8 mouse cellular contexts compared by ENCODE assay signal in genomic region chr13:84758568-84758900, GRCm38 (mm10).
A peak's percentile ranks its signal among the peaks of the same experiment; 100 is the strongest.
DNase-seq lines count a peak whose midpoint lies in the region; ATAC-seq and TF ChIP-seq lines count a peak whose summit lies in the region.

No protein-coding gene starts in this region.

- peaks cover 15% of the 10 kb centered on the region for H3K4me1 ChIP-seq in forebrain, postnatal 0 days (ENCODE audit: insufficient read depth)
- peaks cover 9% of the 10 kb centered on the region for H3K4me1 ChIP-seq in hindbrain, embryonic 14.5 days (replicated peaks; ENCODE audit: control insufficient read depth, insufficient read depth, low read length)

- peak; percentile 96 for ATAC-seq in forebrain, postnatal 0 days
- peak; percentile 97 for ATAC-seq in hindbrain, embryonic 14.5 days (ENCODE audit: low FRiP score)
- ATAC-seq in erythroblast, adult 5-6 weeks (replicated peaks; ENCODE audit: low FRiP score, poor library complexity, severe bottlenecking) = no peak

- no peaks in the 10 kb centered on the region for H3K27me3 ChIP-seq in forebrain, postnatal 0 days (ENCODE audit: insufficient read depth, low read length)
- no peaks in the 10 kb centered on the region for H3K27me3 ChIP-seq in hindbrain, embryonic 14.5 days (ENCODE audit: control insufficient read depth, insufficient read depth, low read length)

- no peaks in the 10 kb centered on the region for H3K9me3 ChIP-seq in forebrain, postnatal 0 days (ENCODE audit: low read length)
- no peaks in the 10 kb centered on the region for H3K9me3 ChIP-seq in hindbrain, embryonic 14.5 days (ENCODE audit: control insufficient read depth, low read length)

- no peaks in the 10 kb centered on the region for H3K36me3 ChIP-seq in forebrain, postnatal 0 days (ENCODE audit: insufficient read depth)
- no peaks in the 10 kb centered on the region for H3K36me3 ChIP-seq in hindbrain, embryonic 14.5 days (replicated peaks; ENCODE audit: control insufficient read depth, insufficient read depth)

- H3K4me2 ChIP-seq in forebrain, postnatal 0 days (ENCODE audit: low read depth) = peak overlapping the region; percentile 42
- peak overlapping the region; percentile 47 for H3K4me2 ChIP-seq in hindbrain, embryonic 14.5 days (replicated peaks)

- H3K27ac ChIP-seq in forebrain, postnatal 0 days (ENCODE audit: low read depth, low read length) = peak overlapping the region; percentile 92
- peak overlapping the region; percentile 87 for H3K27ac ChIP-seq in hindbrain, embryonic 14.5 days

- DNase-seq in NIH3T3 (ENCODE audit: low read depth) = peak; percentile 77
- DNase-seq in cerebellum, adult 11-12 months = peak; percentile 93
- peak; percentile 96 for DNase-seq in forebrain, postnatal 0 days
- peak; percentile 93 for DNase-seq in hindbrain, embryonic 14.5 days (ENCODE audit: low spot score)
- peak; percentile 62 to 63 for DNase-seq in layer of hippocampus, postnatal 25 days (ENCODE audit: extremely low spot score in 1 of 2, low spot score in 1 of 2)
- peak; percentile 55 for DNase-seq in lung, postnatal 36 days
- DNase-seq in right cerebral cortex, postnatal 14 days = peak; percentile 69

- peak overlapping the region; percentile 18; the same call in 1 of the 2 replicates for H3K4me3 ChIP-seq in forebrain, postnatal 0 days (ENCODE audit: low read depth, low read length)
- H3K4me3 ChIP-seq in hindbrain, embryonic 14.5 days (replicated peaks; ENCODE audit: low read length) = no peak overlapping the region; the same call in 1 of the 2 replicates

- peak; percentile 95 for TF ChIP-seq CTCF in forebrain, postnatal 0 days (IDR thresholded peaks at IDR 0.05; ENCODE audit: low read depth)

- 0% methylated on average over 6 of the region's 6 CpGs for WGBS in forebrain, postnatal 0 days
- under 1% methylated on average over 6 of the region's 6 CpGs for WGBS in hindbrain, embryonic 14.5 days

- peak overlapping the region; percentile 54 for H3K9ac ChIP-seq in forebrain, postnatal 0 days
- H3K9ac ChIP-seq in hindbrain, embryonic 14.5 days = peak overlapping the region; percentile 50; the same call in 1 of the 2 replicates
